Mouse (Mus musculus): Measurements from ENCODE around the gene Ctrb1. TPM values are rescaled to one million over a fixed set of nuclear protein-coding genes. Genes with fewer than 3 reads are reported as not detected.

Ctrb1 gene
- polyA plus RNA-seq, 2 experiments, result 0.10 TPM; not detected in 1

- no peak overlapping the region for H3K4me2 ChIP-seq (replicated peaks; ENCODE audit: low read depth, low read length, severe bottlenecking)
Measured at GRCm38 (mm10) chr8:111682521-111682920, 8.3 kb downstream of the Ctrb1 start.

GRCm38 (mm10) chr8:111681153-111681552 lies 9.7 kb downstream of the Ctrb1 start:
- WGBS, result 80% methylated on average over 11 of the region's 11 CpGs
- Histone ChIP-seq H3K4me3 (replicated peaks; ENCODE audit: low read length) (no peak overlapping the region), H3K27me3 (ENCODE audit: control insufficient read depth, insufficient read depth, low read length) (no peaks in the 10 kb centered on the region), H3K4me2 (replicated peaks; ENCODE audit: low read depth, low read length, severe bottlenecking) (no peak overlapping the region), H3K9ac (ENCODE audit: low read depth, low read length, severe bottlenecking) (no peak overlapping the region), H3K36me3 (ENCODE audit: control insufficient read depth, insufficient read depth, low read length) (no peaks in the 10 kb centered on the region), H3K27ac (replicated peaks; ENCODE audit: low read depth, low read length) (no peak overlapping the region), H3K9me3 (ENCODE audit: control insufficient read depth, low read length) (peaks cover 3% of the 10 kb centered on the region; the same call in 1 of the 2 replicates), H3K4me1 (ENCODE audit: control insufficient read depth, insufficient read depth, low read length) (no peaks in the 10 kb centered on the region)
- no peak for ATAC-seq (ENCODE audit: low FRiP score, low read depth)
- DNase-seq (ENCODE audit: low spot score), result no peak
- no peak for TF ChIP-seq POLR2A (IDR thresholded peaks at IDR 0.05; ENCODE audit: borderline replicate concordance, extremely low read depth, insufficient read depth, insufficient read length)

More at GRCm38 (mm10) chr8:111682521-111682920, 8.3 kb downstream of the Ctrb1 start:
- Histone ChIP-seq H3K27me3 (ENCODE audit: control insufficient read depth, insufficient read depth, low read length) (no peaks in the 10 kb centered on the region), H3K9ac (ENCODE audit: low read depth, low read length, severe bottlenecking) (no peak overlapping the region), H3K9me3 (ENCODE audit: control insufficient read depth, low read length) (no peaks in the 10 kb centered on the region), H3K36me3 (ENCODE audit: control insufficient read depth, insufficient read depth, low read length) (no peaks in the 10 kb centered on the region), H3K4me3 (replicated peaks; ENCODE audit: low read length) (no peak overlapping the region), H3K4me1 (ENCODE audit: control insufficient read depth, insufficient read depth, low read length) (no peaks in the 10 kb centered on the region), H3K27ac (replicated peaks; ENCODE audit: low read depth, low read length) (no peak overlapping the region)
- ATAC-seq (ENCODE audit: low FRiP score, low read depth) (no peak), DNase-seq (ENCODE audit: low spot score) (no peak)
- WGBS, result 27% methylated on average over 9 of the region's 9 CpGs
- TF ChIP-seq POLR2A (IDR thresholded peaks at IDR 0.05; ENCODE audit: borderline replicate concordance, extremely low read depth, insufficient read depth, insufficient read length), result no peak

- H3K27me3 ChIP-seq (ENCODE audit: control insufficient read depth, insufficient read depth, low read length), result no peaks in the 10 kb centered on the region
- no peaks in the 10 kb centered on the region for H3K4me1 ChIP-seq (ENCODE audit: control insufficient read depth, insufficient read depth, low read length)
- no peak for DNase-seq (ENCODE audit: low spot score)
- no peaks in the 10 kb centered on the region for H3K36me3 ChIP-seq (ENCODE audit: control insufficient read depth, insufficient read depth, low read length)
- no peak for ATAC-seq (ENCODE audit: low FRiP score, low read depth)
- peaks cover 4% of the 10 kb centered on the region; the same call in 1 of the 2 replicates for H3K9me3 ChIP-seq (ENCODE audit: control insufficient read depth, low read length)
- no peak overlapping the region for H3K4me2 ChIP-seq (replicated peaks; ENCODE audit: low read depth, low read length, severe bottlenecking)
- H3K4me3 ChIP-seq (replicated peaks; ENCODE audit: low read length), result no peak overlapping the region
- TF ChIP-seq POLR2A (IDR thresholded peaks at IDR 0.05; ENCODE audit: borderline replicate concordance, extremely low read depth, insufficient read depth, insufficient read length), result no peak
- no peak overlapping the region for H3K9ac ChIP-seq (ENCODE audit: low read depth, low read length, severe bottlenecking)
- WGBS, result 40% methylated on average over 17 of the region's 17 CpGs
- H3K27ac ChIP-seq (replicated peaks; ENCODE audit: low read depth, low read length), result no peak overlapping the region
Measured at GRCm38 (mm10) chr8:111680423-111681028, 10.3 kb downstream of the Ctrb1 start.

GRCm38 (mm10) chr8:111678848-111679247 lies 12.0 kb downstream of the Ctrb1 start:
- TF ChIP-seq POLR2A (IDR thresholded peaks at IDR 0.05; ENCODE audit: borderline replicate concordance, extremely low read depth, insufficient read depth, insufficient read length), result no peak
- DNase-seq (ENCODE audit: low spot score) (no peak), ATAC-seq (ENCODE audit: low FRiP score, low read depth) (no peak)
- H3K27ac ChIP-seq (replicated peaks; ENCODE audit: low read depth, low read length), result no peak overlapping the region
- no peaks in the 10 kb centered on the region for H3K27me3 ChIP-seq (ENCODE audit: control insufficient read depth, insufficient read depth, low read length)
- peaks cover 4% of the 10 kb centered on the region; the same call in 1 of the 2 replicates for H3K9me3 ChIP-seq (ENCODE audit: control insufficient read depth, low read length)
- H3K9ac ChIP-seq (ENCODE audit: low read depth, low read length, severe bottlenecking), result no peak overlapping the region
- no peaks in the 10 kb centered on the region for H3K36me3 ChIP-seq (ENCODE audit: control insufficient read depth, insufficient read depth, low read length)
- no peaks in the 10 kb centered on the region for H3K4me1 ChIP-seq (ENCODE audit: control insufficient read depth, insufficient read depth, low read length)
- H3K4me2 ChIP-seq (replicated peaks; ENCODE audit: low read depth, low read length, severe bottlenecking), result no peak overlapping the region
- WGBS, result 87% methylated on average over 7 of the region's 7 CpGs
- H3K4me3 ChIP-seq (replicated peaks; ENCODE audit: low read length), result no peak overlapping the region

- peaks cover 4% of the 10 kb centered on the region; the same call in 1 of the 2 replicates for H3K9me3 ChIP-seq (ENCODE audit: control insufficient read depth, low read length)
- H3K27me3 ChIP-seq (ENCODE audit: control insufficient read depth, insufficient read depth, low read length), result no peaks in the 10 kb centered on the region
- H3K4me1 ChIP-seq (ENCODE audit: control insufficient read depth, insufficient read depth, low read length), result no peaks in the 10 kb centered on the region
- no peak overlapping the region for H3K27ac ChIP-seq (replicated peaks; ENCODE audit: low read depth, low read length)
- 20% methylated on average over 3 of the region's 3 CpGs for WGBS
- H3K36me3 ChIP-seq (ENCODE audit: control insufficient read depth, insufficient read depth, low read length), result 0 out of 2 replicates have a peak, but pooled peaks cover under 1% of the 10 kb centered on the region
- TF ChIP-seq POLR2A (IDR thresholded peaks at IDR 0.05; ENCODE audit: borderline replicate concordance, extremely low read depth, insufficient read depth, insufficient read length), result 0 out of 2 replicates have a peak, but pooled peaks have one; percentile 20
- ATAC-seq (ENCODE audit: low FRiP score, low read depth) (peak; percentile 58), DNase-seq (ENCODE audit: low spot score) (peak; percentile 82)
- no peak overlapping the region for H3K9ac ChIP-seq (ENCODE audit: low read depth, low read length, severe bottlenecking)
- H3K4me3 ChIP-seq (replicated peaks; ENCODE audit: low read length), result no peak overlapping the region
- no peak overlapping the region for H3K4me2 ChIP-seq (replicated peaks; ENCODE audit: low read depth, low read length, severe bottlenecking)
Measured at GRCm38 (mm10) chr8:111678111-111678510, 12.7 kb downstream of the Ctrb1 start.
